Mouse (Mus musculus): ENCODE data around the gene Olfr1016. TPM values are rescaled to one million over a fixed set of nuclear protein-coding genes. Genes with fewer than 3 reads are reported as not detected.

The Olfr1016 gene
- not detected for total RNA-seq (2023)

GRCm38 (mm10) chr2:85802444-85802843 lies at the start of gene Olfr1016:
Olfr1016 (minus strand) TSS chr2:85802544.

GRCm38 (mm10) chr2:85846730-85847129 lies 44.4 kb upstream of the Olfr1016 start, which contains the start of gene Olfr1020:
Olfr1020 (plus strand) TSS chr2:85847030.

GRCm38 (mm10) chr2:85845383-85845782 lies 43.0 kb upstream of the Olfr1016 start, which contains the start of gene Olfr1019:
Olfr1019 (minus strand) TSS chr2:85845483.

GRCm38 (mm10) chr2:85818179-85818578 lies 15.8 kb upstream of the Olfr1016 start, which contains the start of gene Olfr1018:
Olfr1018 (plus strand) TSS chr2:85818479.

GRCm38 (mm10) chr2:85781717-85782116 lies 20.6 kb downstream of the Olfr1016 start, which contains the start of gene Olfr1015:
Olfr1015 (plus strand) TSS chr2:85782017.

GRCm38 (mm10) chr2:85772413-85772812 lies 29.9 kb downstream of the Olfr1016 start, which contains the start of gene Olfr1014:
Olfr1014 (plus strand) TSS chr2:85772713.

GRCm38 (mm10) chr2:85766798-85767197 lies 35.5 kb downstream of the Olfr1016 start, which contains the start of gene Olfr1013:
Olfr1013 (plus strand) TSS chr2:85767098.

GRCm38 (mm10) chr2:85762666-85763065 lies 39.7 kb downstream of the Olfr1016 start, which contains the start of gene Olfr1012:
Olfr1012 (minus strand) TSS chr2:85762766.

Other genes with a start within 250 kb of the Olfr1016 start
- not detected for gene Olfr996, start 223.3 kb downstream of the Olfr1016 start, total RNA-seq (2023)
- gene Olfr998, start 213.6 kb downstream of the Olfr1016 start, total RNA-seq (2023), result not detected
- gene Olfr1000, start 190.6 kb downstream of the Olfr1016 start, total RNA-seq (2023), result not detected
- gene Olfr1002, start 151.8 kb downstream of the Olfr1016 start, total RNA-seq (2023), result not detected
- gene Olfr154, start 138.1 kb downstream of the Olfr1016 start, total RNA-seq (2023), result not detected
- gene Olfr1006, start 123.8 kb downstream of the Olfr1016 start, total RNA-seq (2023), result not detected
- gene Olfr1008, start 113.1 kb downstream of the Olfr1016 start, total RNA-seq (2023), result not detected
- gene Olfr1009, start 87.1 kb downstream of the Olfr1016 start, total RNA-seq (2023), result not detected
- not detected for gene Olfr1012, start 39.8 kb downstream of the Olfr1016 start, total RNA-seq (2023)
- gene Olfr1013, start 35.4 kb downstream of the Olfr1016 start, total RNA-seq (2023), result not detected
- gene Olfr1014, start 29.8 kb downstream of the Olfr1016 start, total RNA-seq (2023), result not detected
- not detected for gene Olfr1015, start 20.5 kb downstream of the Olfr1016 start, total RNA-seq (2023)
- not detected for gene Olfr1018, start 15.9 kb upstream of the Olfr1016 start, total RNA-seq (2023)
- gene Olfr1019, start 42.9 kb upstream of the Olfr1016 start, total RNA-seq (2023), result not detected
- gene Olfr1020, start 44.5 kb upstream of the Olfr1016 start, total RNA-seq (2023), result not detected
- gene Olfr1022, start 66.0 kb upstream of the Olfr1016 start, total RNA-seq (2023), result not detected
- gene Olfr1023, start 83.1 kb upstream of the Olfr1016 start, total RNA-seq (2023), result not detected
- gene Olfr1024, start 102.5 kb upstream of the Olfr1016 start, total RNA-seq (2023), result not detected
- not detected for gene Olfr1025-ps1, start 112.6 kb upstream of the Olfr1016 start, total RNA-seq (2023)
- gene Olfr1026, start 119.0 kb upstream of the Olfr1016 start, total RNA-seq (2023), result not detected
- gene Olfr1028, start 147.9 kb upstream of the Olfr1016 start, total RNA-seq (2023), result not detected
- gene Olfr1029, start 171.4 kb upstream of the Olfr1016 start, total RNA-seq (2023), result not detected
- gene Olfr1030, start 176.7 kb upstream of the Olfr1016 start, total RNA-seq (2023), result not detected
- not detected for gene Olfr1031, start 187.8 kb upstream of the Olfr1016 start, total RNA-seq (2023)
- not detected for gene Olfr1032, start 203.0 kb upstream of the Olfr1016 start, total RNA-seq (2023)
- not detected for gene Olfr1033, start 218.1 kb upstream of the Olfr1016 start, total RNA-seq (2023)
- gene Olfr1034, start 243.3 kb upstream of the Olfr1016 start, total RNA-seq (2023), result not detected

All from T-cell, adult 66 days (primary cell).